Mouse (Mus musculus): ENCODE measurements around the gene Cox7b.
"Not testable (repeated sequence)": the region's sequence is repeated elsewhere in the genome, so short reads cannot be mapped to it uniquely, and the experiment has no call there.

Gene Cox7b

GRCm38 (mm10) chrX:106015571-106016322 is at the start of gene Cox7b:
Gene Cox7b, plus strand, starts transcription at chrX:106015700.
- DNase-seq (ENCODE audit: low spot score), result peak; percentile 56

DNA sequence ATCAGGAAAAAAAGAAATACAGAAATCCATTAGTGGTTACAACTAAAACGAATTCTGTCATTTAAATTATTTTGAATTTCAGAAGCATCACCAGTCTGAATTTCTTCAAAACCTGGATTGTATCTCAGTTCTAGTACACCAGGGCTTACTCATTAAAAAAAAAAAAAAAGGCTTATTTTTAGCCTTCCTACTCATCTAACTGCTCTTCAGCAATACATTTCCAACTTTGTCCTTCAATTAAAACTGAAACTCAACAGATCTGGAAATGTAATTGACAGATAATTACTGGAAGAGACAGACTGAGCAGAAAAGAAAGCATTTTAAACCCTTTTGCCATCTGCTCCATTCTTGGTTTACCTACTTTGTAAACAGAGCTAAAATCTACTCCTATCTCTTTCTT is 13.9 kb upstream of the Cox7b start:
- no peak for DNase-seq (ENCODE audit: low spot score)

- DNase-seq (ENCODE audit: low spot score), result no peak
Observed at GRCm38 (mm10) chrX:106010762-106011161, 4.7 kb upstream of the Cox7b start.

- DNase-seq (ENCODE audit: low spot score), result peak; percentile 65
Observed at GRCm38 (mm10) chrX:106011465-106012159, 3.9 kb upstream of the Cox7b start, which contains the start of gene Magt1. Gene Magt1, minus strand, starts transcription at chrX:106011906.

GRCm38 (mm10) chrX:106012559-106012958 is 2.9 kb upstream of the Cox7b start:
- DNase-seq (ENCODE audit: low spot score), result no peak

DNA sequence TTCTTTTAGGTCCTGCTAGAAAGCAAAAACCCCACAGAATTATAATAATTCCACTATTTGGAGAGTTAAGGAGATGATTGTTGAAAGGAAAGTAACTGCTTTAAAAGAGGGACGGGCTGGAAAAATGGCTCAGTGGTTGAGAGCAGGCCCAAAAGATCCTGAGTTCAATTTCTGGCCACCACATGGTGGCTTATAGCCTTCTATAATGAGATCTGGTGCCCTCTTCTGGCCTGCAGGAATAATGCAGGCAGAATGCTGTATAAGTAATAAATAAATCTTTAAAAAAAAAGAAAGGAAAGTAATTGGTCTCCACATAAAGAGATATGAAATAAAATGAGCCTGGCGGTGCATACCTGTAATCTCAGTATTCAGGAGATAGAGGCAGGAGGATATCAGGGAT is 2.3 kb upstream of the Cox7b start:
- no peak for DNase-seq (ENCODE audit: low spot score)

DNA sequence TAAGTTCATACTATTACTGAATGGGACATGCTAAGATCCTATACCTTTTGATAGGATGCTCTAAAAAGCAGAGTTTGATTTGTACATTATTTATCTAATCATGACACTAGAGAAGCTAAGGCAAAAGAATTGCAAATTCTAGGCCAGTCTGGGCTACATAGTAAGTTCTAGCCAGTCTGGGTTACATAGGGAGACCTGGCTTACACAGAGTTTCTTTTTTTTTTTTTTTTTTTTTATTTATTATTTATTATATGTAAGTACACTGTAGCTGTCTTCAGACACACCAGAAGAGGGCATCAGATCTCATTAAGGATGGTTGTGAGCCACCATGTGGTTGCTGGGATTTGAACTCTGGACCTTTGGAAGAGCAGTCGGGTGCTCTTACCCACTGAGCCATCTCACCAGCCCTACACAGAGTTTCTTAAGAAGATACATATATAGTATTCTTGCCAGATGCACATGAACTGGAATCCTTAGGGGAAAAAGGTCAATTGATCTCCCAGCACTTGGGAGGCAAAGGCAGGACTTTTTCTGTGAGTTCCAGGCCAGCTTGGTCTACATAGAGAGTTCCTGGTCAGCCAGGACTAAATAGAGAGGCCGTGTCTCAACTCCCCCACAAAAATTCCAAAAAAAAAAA is 641 bp upstream of the Cox7b start:
- not testable (repeated sequence) for DNase-seq (ENCODE audit: low spot score)

GRCm38 (mm10) chrX:106017102-106017501 is 1.6 kb downstream of the Cox7b start:
- DNase-seq (ENCODE audit: low spot score), result no peak

- no peak for DNase-seq (ENCODE audit: low spot score)
Observed at GRCm38 (mm10) chrX:106017516-106017915, 2.0 kb downstream of the Cox7b start.

DNA sequence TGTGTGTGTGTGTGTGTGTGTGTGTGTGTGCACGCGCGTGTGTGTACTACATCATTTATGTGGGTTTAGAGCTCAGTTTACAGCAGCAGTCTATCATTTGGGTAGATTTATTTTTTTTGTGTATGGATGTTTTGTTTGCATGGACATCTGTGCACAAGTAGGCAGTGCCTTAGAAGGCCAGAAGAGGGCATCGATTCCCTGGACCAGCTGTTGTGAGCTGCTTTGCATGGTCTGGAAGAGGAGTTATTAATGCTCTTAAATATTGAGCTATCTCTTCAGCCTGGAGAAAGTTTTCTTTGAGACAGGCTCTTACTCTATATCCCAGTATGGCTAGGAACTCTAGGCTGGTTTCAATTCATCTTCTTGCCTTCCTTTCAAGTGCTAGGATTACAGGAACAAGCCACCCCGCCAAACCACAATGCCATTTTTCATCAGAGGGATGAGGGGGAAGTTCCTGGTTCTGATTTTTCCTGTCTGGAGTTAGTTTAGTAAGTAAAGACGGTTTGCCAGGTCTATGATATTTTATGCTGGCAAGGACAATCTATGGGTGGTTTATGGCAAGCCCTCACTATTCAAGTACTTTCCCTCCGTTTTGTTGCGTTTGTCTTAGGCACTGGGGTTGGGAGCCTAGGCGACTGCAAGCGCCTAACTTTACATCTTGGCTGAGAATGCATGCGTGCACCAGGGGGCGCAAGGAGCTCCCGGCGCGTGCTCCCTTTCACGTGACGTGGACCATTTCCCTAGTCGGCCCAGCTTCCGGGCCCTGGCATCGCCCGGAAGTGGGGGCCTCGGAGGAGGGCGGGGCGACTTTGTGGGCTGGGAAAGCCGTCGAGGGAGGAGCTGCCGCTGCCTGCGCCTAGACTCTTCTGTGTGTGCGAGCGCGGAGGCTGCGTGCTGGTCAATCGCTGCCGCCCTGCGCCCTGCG is 11.2 kb downstream of the Cox7b start, which contains the start of gene Atp7a:
Atp7a (plus strand) TSS at position 859 of the 925 bp plus-strand sequence.
- peak; percentile 77 for DNase-seq (ENCODE audit: low spot score)

DNA sequence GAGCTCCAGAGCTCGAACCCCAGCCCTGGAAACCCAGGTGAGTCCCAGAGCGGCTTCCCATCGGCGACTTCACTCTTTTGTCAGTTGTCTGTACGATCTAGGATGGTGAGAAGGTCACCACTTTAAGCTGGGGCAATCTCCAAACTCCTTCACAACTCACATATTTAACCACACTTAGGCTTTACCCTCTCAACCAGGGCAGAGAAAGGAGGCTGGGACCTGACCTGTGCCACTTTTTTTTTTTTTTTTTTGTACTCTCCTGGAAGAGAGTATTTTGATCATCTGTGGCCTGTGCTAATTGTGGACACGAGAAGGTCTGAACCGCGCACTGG is 11.8 kb downstream of the Cox7b start:
- no peak for DNase-seq (ENCODE audit: low spot score)

DNA sequence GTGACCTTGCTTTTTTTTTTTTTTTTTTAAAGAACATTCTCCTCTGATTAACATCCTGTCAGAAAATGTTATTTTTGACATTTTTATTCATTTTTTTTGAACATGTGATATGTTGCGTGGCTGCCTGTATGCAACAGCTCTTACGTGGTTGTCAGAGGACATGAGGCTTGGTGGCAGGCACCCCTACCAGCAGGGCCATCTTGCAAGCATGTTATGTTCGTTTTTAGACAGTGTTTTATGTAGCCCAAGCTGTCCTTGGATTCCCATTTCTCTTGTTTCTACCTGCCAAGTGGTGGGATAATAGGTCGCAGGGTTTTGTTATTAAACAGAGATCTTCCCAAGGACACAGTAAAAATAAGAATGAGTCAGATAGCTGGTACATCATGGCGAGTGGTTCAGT is 14.7 kb downstream of the Cox7b start:
- DNase-seq (ENCODE audit: low spot score), result no peak

GRCm38 (mm10) chrX:106031124-106031523 is 15.6 kb downstream of the Cox7b start:
- DNase-seq (ENCODE audit: low spot score), result no peak

DNA sequence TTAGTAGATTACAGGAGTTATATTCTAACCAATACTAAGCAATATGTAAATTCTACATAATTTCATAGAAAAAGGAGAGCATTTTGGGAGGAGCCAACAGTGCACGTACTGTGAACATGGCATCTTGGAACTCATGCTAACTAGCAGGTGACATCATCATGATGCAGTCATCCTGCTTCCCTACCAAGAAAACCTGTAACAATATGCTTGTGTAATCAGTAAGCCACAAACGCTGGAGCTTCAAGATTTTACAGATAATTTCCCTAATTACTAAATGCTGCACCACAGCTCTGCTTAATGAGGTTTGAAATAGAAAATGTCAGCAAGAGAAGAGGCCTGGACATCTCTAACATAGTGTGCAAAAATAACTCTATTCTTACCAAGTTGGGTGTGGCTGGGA is 20.2 kb downstream of the Cox7b start:
- no peak for DNase-seq (ENCODE audit: low spot score)

DNA sequence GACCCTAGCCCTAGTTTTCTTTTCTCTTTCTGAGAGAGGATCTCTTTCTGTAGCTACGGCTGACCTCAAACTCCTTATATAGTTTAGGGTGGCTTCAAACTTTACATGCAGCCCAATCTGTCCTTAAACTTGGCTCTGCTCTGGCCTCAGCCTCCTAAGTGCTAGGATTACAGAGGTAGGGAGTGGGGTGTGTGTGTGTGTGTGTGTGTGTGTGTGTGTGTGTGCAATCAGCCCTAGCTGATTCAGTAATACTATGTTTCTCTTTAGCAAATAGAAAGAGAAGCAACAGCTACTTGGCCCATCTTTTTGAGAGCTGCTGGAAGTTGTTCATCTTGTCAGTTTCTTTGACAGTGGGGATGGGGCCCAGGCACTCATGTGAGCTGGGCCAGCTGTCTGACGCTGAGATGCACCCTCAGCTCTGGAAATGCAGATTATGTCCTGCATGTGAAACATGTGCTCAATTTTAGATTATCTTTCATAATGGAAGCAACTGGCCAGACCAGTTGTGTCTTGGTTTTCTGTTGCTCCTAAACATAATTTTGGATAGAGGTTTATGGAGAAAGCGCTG is 21.8 kb downstream of the Cox7b start:
- no peak for DNase-seq (ENCODE audit: low spot score)

DNA sequence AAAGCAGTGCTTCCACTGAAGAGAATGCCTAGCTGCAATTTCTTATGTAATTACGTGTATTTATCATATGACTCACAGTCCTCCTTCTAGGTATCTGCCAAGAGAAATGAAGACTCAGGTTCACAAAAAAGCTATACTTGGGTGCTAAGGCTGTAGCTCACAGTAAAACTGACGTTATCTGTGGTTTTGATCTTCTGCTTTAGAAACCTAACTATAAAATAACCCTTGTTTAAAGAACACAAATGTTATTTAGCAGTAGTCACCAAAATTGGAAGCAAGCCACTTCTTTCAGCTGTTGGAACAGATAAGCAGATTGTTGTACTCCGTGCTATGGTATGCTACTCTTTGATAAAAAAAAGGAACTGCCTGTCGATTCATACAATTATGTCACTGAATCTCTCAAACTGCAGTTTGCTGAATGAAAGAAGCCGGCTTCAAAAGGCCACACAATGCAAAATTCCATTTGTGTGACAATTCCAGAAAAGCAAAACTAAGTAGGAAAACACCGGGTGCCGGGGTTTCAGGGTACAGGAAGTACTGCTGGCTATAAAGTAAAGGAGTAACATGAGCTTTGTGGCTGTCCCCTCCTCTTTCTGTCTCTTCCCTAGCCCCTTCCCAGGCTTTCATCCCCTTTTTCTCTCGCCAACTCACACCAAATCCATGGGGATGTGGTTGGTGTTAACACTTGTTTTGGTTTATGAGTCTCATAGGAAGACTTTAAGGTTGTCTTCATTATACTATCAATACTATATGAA is 28.5 kb downstream of the Cox7b start:
- DNase-seq (ENCODE audit: low spot score), result no peak

GRCm38 (mm10) chrX:106045455-106045854 is 30.0 kb downstream of the Cox7b start:
- DNase-seq (ENCODE audit: low spot score), result no peak

- DNase-seq (ENCODE audit: low spot score), result no peak
Observed at GRCm38 (mm10) chrX:106045928-106046327, 30.4 kb downstream of the Cox7b start.

DNA sequence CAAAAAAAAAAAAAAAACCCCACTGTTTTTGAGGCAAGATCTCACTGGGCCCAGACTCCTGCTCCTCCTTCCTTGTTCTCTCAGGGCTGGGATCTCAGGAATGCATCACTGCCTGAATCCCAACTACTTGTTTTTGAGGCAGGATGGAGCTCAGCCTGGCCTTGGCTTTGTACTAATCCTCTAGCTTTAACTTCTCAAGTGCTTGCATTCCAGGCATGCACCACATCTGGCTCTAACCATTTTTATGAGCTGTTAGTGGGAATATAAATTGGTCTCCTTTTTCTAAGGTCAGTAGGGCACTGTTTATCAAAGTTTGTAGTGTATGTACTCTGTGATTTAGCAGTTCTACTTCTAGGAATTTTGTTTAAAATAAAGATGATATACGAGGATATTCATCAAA is 32.7 kb downstream of the Cox7b start:
- DNase-seq (ENCODE audit: low spot score), result no peak
